Mouse (Mus musculus) gastrocnemius, adult 18-20 months (tissue): ENCODE measurements around the gene Jaml. TPM values are rescaled to one million over a fixed set of nuclear protein-coding genes. Genes with fewer than 3 reads are reported as not detected.
"Not testable (repeated sequence)": the region's sequence is repeated elsewhere in the genome, so short reads cannot be mapped to it uniquely, and the experiment has no call there.

Experiments
- DNase-seq: peaks from one replicate; pipeline ENCODE4 v3.0.0; 2021; ENCODE audit warnings: low spot score
- long read RNA-seq, 2 experiments: library from polyadenylated mRNA; stranded (forward); transcript quantifications; one replicate each; pipeline ENCODE4 v2.0.0; 2021
- total RNA-seq, 2 experiments: library from RNA; stranded (reverse); gene quantifications; 2 replicates each; pipeline ENCODE4 v1.2.3; 2021

Gene Jaml
- total RNA-seq, result under 1 TPM; 0.14 to 0.40 TPM
- long read RNA-seq, experiment 1, partial matches to known transcripts, result 0 of 1 reads
- long read RNA-seq, experiment 1, other reads (novel, unspliced or antisense), result 1 of 1 reads
- long read RNA-seq, experiment 2, result 0 reads

DNA sequence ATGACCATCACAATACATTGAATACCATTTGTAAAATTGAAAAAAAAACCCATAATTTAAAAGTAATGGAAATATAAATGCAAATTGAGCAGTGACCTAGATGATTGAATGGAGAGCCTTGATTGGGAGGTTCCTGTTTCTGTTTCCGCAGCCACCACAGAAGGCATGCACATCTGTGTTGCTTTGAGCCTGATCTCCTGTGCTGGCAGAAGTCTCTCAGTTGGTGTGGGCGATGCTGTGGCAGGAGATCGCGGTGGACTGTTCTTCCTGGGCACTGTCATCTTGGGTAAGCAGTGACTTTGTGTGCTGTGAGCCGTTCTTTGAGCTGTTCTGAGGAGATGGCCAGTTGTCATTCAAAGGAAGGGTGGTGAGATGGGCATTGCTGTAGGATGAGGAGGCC is at the start of gene Jaml:
Jaml (plus strand) TSS at position 173 of the 400 bp plus-strand sequence.
- no peak for DNase-seq

- no peak for DNase-seq
These were observed 48.6 kb upstream of the Jaml start for GRCm38 (mm10) chr9:45030341-45030740.

GRCm38 (mm10) chr9:45032261-45032660 is 46.7 kb upstream of the Jaml start:
- no peak for DNase-seq

- DNase-seq, result no peak
These were observed 44.5 kb upstream of the Jaml start for GRCm38 (mm10) chr9:45034526-45034925.

DNA sequence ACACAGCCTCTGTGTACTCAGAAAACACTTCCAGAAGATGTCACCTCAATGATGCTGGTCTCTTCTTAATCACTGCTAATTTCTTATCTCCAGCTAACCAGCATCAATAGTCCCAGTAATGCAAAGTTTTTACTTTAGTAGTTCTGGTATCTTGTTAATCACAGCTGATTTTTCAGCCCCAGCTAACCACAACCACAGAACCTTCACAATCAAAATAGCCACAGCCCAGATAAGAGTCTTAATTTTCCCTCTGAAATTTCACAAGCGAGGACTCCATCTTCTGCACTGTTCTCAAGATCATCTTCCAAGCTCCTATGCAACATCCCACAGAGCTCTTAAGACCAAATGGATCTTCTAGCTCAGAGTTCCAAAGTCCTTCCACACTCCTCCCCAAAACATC is 41.2 kb upstream of the Jaml start:
- DNase-seq, result not testable (repeated sequence)

DNA sequence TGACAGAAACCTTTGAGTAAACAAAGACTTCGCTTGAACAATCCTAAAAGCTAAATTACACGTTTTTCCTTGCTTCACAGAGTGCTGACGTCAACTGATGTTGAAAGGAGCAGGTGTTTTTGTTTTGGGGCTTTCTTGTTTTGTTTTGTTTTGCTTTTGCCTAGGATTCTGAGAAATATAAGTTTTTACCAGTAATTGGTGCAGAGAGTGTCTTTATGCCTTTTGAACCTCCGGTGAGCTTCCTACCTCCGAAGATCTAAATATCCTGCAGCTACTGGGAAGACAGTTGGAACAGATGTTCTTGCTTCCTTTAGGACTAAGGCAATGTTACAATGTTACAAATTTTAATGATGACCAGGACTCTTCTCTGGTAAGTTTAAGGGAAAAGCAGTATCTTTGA is 39.5 kb upstream of the Jaml start, which contains the start of gene Mpzl2:
Mpzl2 (plus strand) TSS at position 301 of the 400 bp plus-strand sequence.
- no peak for DNase-seq

DNA sequence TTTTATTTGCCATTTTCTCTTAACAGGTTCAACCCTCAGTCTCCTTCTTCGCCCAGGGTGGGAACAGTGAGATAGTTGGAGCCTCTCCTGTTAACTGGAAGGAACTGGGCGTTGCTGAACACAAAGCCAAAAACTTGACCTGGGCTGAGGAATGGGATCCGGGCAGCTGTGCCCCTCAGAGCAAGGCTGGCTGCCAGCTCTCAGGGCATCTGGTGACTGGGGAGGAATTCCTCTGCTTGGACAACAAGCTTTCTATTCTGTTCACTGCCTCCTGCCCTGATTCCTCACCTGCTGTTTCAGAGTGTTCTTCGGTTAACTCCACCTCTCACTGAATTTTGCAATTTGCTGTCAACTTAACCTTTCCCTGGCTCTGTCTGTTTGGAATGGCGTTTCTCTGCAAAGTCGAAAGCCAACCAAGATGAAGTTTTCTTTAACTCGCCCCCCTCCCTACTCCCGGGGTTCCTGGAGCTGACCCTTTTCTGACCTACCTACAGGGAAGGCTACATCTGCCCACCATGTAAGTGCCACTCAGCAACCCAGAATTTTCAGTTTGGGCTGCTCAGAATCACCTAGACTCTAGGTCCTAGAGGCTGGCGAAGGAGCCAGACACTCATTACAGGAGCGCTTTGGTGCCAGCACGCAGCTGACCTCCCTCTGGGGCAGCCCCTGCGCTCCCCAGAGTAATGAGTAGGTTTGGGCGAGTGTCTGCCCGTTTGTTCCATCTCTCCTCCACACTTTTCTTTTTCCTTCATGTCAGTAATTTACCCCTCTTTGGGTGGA is 38.7 kb upstream of the Jaml start:
- no peak for DNase-seq

GRCm38 (mm10) chr9:45041131-45041838 is 37.7 kb upstream of the Jaml start:
- no peak for DNase-seq

DNA sequence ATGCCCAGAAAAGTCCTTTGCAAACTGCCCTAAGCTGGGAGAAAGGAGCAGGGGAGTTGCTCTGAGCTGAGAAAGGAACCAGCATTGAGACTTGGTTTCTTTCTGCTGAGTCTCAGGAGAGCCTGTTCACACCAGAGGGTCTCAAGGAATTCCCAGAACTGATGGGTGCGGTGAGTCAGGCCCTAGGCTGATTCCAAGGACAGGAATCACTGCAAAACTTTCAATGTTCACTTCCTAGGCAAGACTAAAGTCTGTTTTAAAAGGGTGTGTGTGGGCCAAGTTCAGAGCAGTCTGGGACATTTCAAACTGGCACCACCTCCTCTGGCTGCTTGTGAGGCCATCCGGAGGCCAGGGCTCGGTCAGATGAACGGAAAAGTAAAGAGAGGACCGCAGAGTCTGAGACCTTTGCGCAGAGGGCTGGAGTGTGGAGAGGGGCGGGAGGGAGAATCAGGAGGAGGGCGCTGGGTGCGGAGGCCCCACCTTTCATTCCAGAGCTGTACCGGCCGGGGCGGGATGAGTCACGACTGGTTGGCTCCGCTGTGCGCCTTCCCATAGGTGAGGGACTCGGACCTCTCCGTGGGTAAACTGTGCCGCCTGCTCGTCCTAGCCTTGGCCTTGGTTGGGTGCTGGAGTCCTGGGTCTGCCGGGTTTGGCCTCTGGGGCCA is 36.8 kb upstream of the Jaml start:
- no peak for DNase-seq

DNA sequence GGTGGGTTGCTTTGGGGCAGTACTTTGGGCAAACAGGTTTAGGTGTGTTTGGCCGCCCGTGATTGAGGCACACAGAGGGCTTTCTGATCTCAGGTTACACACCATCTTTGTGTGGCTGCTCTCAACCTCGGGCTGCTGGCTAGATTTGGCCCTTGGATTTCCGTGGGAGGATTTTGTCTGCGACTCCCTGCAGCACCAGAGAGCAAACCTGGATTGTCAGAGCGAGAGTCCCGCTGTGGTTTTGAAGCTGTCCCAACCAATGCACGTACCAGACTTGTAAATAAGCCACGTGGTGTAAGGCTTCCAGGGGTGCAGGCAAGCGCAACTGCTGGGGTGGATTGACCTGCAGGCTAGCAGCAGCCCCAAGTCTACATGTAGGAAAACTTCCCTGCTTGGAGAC is 36.0 kb upstream of the Jaml start:
- no peak for DNase-seq

DNA sequence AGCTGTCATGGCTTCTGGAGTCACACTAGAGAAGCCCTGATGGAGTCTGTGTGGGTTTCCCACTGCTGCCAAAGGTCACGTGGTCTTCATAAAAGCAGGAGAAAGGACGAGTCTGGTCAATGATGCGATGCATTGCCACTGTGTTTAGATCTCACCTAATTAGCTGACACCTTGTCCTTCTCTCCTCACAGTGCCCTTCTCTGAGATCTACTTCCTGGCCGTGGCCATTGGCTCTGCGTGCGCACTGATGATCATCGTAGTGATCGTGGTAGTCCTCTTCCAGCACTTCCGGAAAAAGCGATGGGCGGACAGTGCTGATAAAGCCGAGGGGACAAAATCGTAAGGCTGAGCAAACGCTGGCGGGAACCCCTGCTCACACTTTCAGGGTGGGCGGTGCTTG is 32.0 kb upstream of the Jaml start:
- DNase-seq, result no peak

DNA sequence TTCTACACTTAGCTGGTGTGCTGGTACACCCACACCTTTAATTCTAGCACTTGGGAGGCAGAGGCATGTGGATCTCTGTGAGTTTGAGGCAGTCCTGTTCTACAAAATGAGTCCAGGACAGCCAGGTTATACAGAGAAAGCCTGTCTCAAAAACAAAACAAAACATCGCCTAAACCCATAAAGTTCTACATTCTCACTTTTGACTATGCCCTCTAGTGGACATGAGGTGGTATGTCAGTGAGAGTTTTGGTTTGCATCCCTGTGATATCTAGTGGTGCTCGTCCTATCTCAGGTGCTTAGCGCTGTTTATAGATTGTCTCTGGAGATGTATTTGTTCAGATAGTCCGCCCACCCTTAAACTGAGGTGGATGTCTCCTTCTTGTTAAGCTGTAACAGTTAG is 30.5 kb upstream of the Jaml start:
- no peak for DNase-seq

GRCm38 (mm10) chr9:45049731-45050130 is 29.3 kb upstream of the Jaml start:
- no peak for DNase-seq

- no peak for DNase-seq
These were observed 28.7 kb upstream of the Jaml start for GRCm38 (mm10) chr9:45050301-45050700.

DNA sequence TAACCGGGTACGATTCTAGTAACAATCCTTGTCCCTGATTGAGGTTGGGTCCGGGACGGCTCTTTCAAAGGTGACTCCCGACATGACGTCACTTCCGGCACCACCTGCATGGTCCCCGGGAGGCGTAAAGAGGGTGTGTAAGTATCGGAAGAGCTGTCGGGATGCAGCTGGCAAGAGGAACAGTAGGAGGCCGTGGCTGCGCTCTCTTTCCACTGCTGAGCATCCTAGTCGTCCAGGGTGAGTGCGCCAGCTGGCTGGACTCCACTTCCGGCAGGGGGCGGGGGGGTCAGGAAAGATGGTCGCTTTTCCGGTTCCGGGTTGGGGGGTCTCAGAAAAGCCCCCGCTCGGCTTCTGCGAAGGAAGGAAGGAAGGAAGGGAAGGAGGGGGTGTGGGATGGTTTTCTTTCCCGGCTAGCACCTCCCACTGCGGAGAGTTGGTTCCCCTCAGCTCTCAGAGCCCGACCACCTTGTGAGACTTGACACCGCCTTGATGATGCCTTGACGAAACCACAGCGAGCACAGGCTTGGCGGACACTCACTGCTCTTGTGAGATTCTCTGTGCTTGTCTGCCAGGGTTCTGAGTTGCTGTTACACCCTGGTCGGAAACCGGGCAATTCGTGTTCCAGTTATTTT is 23.8 kb upstream of the Jaml start, which contains the start of gene Mpzl3:
Mpzl3 (plus strand) TSS at position 105 of the 632 bp plus-strand sequence.
- peak; percentile 78 for DNase-seq

- peak; percentile 21 for DNase-seq
These were observed 20.6 kb upstream of the Jaml start for GRCm38 (mm10) chr9:45058304-45058940.

- DNase-seq, result no peak
These were observed 18.8 kb upstream of the Jaml start for GRCm38 (mm10) chr9:45060151-45060550.

DNA sequence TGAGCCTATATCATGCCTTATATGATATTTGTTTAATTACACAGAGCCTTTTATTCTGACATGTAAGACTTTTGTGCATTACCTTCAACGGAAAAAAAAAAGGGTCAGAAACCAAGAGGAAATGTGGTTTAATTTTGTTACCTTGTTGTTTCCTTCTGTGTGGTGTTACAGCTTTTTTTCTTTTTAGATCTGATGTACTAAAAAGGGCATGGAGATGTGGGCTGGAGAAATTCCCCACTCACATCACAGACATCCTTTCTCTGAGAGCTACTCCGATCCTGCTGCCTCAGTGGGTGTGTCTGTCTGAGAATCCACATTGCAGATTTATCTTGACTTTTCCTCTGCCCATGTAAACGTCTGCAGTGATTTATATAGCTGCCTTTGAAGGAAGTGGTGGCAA is 16.3 kb upstream of the Jaml start:
- DNase-seq, result no peak

GRCm38 (mm10) chr9:45064421-45064820 is 14.6 kb upstream of the Jaml start:
- no peak for DNase-seq

DNA sequence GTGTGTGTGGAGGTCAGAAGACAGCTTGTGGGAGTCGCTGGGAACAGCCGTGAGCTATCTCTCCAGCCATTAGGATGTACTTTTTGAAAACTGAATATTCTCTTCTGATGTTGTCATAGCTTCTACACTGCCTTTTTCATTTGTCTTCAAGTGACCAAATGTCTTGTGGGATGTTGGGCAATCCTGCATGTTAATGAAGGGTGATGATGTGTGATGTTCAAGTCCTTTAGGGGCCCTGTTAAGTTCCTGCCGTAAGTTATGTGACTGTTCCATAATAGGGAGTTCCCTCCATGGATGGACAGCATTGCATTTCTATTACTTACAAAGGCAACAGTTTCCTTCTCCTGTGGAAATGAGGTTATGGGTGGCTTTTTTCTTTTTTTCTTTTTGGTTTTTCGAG is 12.2 kb upstream of the Jaml start:
- DNase-seq, result no peak

- DNase-seq, result no peak
These were observed 7.2 kb upstream of the Jaml start for GRCm38 (mm10) chr9:45071800-45072199.
